In the genomic region with DNA sequence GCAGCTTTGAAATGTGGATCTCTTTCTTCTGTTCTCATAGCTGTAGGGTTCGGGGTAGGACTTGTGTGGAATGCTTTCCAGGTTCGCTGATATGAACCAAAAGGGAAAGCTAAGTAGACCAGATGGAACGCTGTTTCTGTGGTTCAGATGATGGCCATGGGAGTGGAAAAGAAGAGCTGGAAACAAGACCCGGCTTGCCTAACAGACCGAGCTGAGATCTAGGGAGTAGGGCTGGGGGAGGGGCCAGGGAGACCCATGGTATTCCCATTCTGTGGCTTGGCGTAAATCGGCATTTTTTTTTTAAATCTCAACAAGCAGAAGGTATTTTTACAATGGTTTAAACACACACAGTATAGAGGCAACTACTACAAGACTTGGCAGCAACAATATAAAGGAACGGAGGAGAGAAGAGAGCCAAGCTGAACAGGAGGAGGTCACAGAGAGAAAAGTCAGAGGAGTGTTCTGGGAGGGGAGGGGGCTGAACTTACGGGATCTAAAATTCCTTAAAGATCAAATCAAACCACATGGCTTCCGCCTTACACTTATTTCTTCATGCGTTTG, we compare ENCODE assay signal across 8 mouse cellular contexts. TPM values are rescaled to one million over a fixed set of nuclear protein-coding genes. Genes with fewer than 3 reads are reported as not detected.
DNase-seq lines count a peak whose midpoint lies in the region; ATAC-seq and TF ChIP-seq lines count a peak whose summit lies in the region.

A gene (minus strand): TSS at position 132 of the 561 bp plus-strand sequence.

- TF ChIP-seq RAD21 in MEL (IDR thresholded peaks at IDR 0.05; ENCODE audit: low read depth, low read length): no peak

- DNase-seq in kidney, adult 2 months: no peak
- DNase-seq in kidney, adult 11 months: no peak
- no peak for DNase-seq in MEL (ENCODE audit: low read depth, low spot score)
- DNase-seq in liver, postnatal 0 days: no peak
- no peak for DNase-seq in natural killer cell, adult 2 months (ENCODE audit: low spot score in 2 of 2)
- DNase-seq in cerebellum, adult 11 months: no peak

- no peaks in the 10 kb centered on the region for H3K4me1 ChIP-seq in kidney, adult 2 months (ENCODE audit: control insufficient read depth, insufficient read depth, low read length)
- peaks cover 13 to 29% of the 10 kb centered on the region in 2 experiments for H3K4me1 ChIP-seq in MEL (ENCODE audit: control insufficient read depth in 1 of 2, insufficient read depth in 2 of 2, low read length in 2 of 2)
- no peaks in the 10 kb centered on the region for H3K4me1 ChIP-seq in forebrain, embryonic 13.5 days
- H3K4me1 ChIP-seq in hindbrain, embryonic 13.5 days (replicated peaks): 0 out of 2 replicates have a peak, but pooled peaks cover 4% of the 10 kb centered on the region
- peaks cover 13% of the 10 kb centered on the region for H3K4me1 ChIP-seq in liver, postnatal 0 days (ENCODE audit: insufficient read depth)

- no peak within 1 kb of the TSS for H3K9ac ChIP-seq in MEL (ENCODE audit: control insufficient read depth, low read depth, low read length, poor library complexity, severe bottlenecking)
- no peak within 1 kb of the TSS for H3K9ac ChIP-seq in forebrain, embryonic 13.5 days
- H3K9ac ChIP-seq in hindbrain, embryonic 13.5 days: no peak within 1 kb of the TSS
- H3K9ac ChIP-seq in liver, postnatal 0 days (replicated peaks): no peak within 1 kb of the TSS

- TF ChIP-seq POLR2A in kidney, adult 2 months (IDR thresholded peaks at IDR 0.05; ENCODE audit: low read depth, low read length): no peak
- TF ChIP-seq POLR2A in MEL (IDR thresholded peaks at IDR 0.05; ENCODE audit: control insufficient read depth in 1 of 2, insufficient read depth in 1 of 2, low read depth in 1 of 2, low read length in 2 of 2, poor library complexity in 1 of 2): no peak

- no peak for TF ChIP-seq CTCF in kidney, adult 2 months (conservative IDR thresholded peaks at IDR 0.05; ENCODE audit: insufficient read depth, insufficient read length, low read depth, low read length)
- TF ChIP-seq CTCF in MEL (IDR thresholded peaks at IDR 0.05 in 2 of 3, conservative IDR thresholded peaks at IDR 0.05 in 1 of 3; ENCODE audit: control insufficient read depth in 1 of 3, insufficient read depth in 1 of 3, low read depth in 2 of 3, low read length in 3 of 3, poor library complexity in 1 of 3, severe bottlenecking in 1 of 3): no peak
- TF ChIP-seq CTCF in liver, postnatal 0 days (IDR thresholded peaks at IDR 0.05; ENCODE audit: low read depth): no peak

- H3K36me3 ChIP-seq in kidney, adult 2 months (ENCODE audit: control insufficient read depth, insufficient read depth, low read length): no peaks in the 10 kb centered on the region
- peaks cover 0 to 21% of the 10 kb centered on the region in 2 experiments; a peak in 2 of 4 replicates for H3K36me3 ChIP-seq in MEL (ENCODE audit: control insufficient read depth in 1 of 2, insufficient read depth in 2 of 2, low read length in 2 of 2)
- no peaks in the 10 kb centered on the region for H3K36me3 ChIP-seq in forebrain, embryonic 13.5 days (ENCODE audit: poor library complexity, severe bottlenecking)
- H3K36me3 ChIP-seq in hindbrain, embryonic 13.5 days: no peaks in the 10 kb centered on the region
- no peaks in the 10 kb centered on the region for H3K36me3 ChIP-seq in liver, postnatal 0 days (replicated peaks; ENCODE audit: insufficient read depth, low read length)

- no peaks in the 10 kb centered on the region; the same call in 1 of the 2 replicates for H3K79me2 ChIP-seq in MEL (ENCODE audit: control insufficient read depth, insufficient read depth, low read length, poor library complexity)

- H3K27ac ChIP-seq in kidney, adult 2 months (ENCODE audit: insufficient read depth, low read depth, low read length): no peak within 1 kb of the TSS
- peak within 1 kb of the TSS; percentile 33; the same call in 1 of the 2 replicates for H3K27ac ChIP-seq in MEL (ENCODE audit: control insufficient read depth, low read depth, low read length)
- no peak within 1 kb of the TSS for H3K27ac ChIP-seq in forebrain, embryonic 13.5 days
- no peak within 1 kb of the TSS for H3K27ac ChIP-seq in hindbrain, embryonic 13.5 days
- H3K27ac ChIP-seq in liver, postnatal 0 days (ENCODE audit: low read depth): no peak within 1 kb of the TSS

- H3K4me3 ChIP-seq in kidney, adult 2 months (ENCODE audit: insufficient read depth, low read depth, low read length): no peak within 1 kb of the TSS
- no peak within 1 kb of the TSS for H3K4me3 ChIP-seq in MEL (ENCODE audit: control insufficient read depth in 1 of 2, insufficient read depth in 1 of 2, low read depth in 2 of 2, low read length in 2 of 2)
- no peak within 1 kb of the TSS for H3K4me3 ChIP-seq in forebrain, embryonic 13.5 days
- no peak within 1 kb of the TSS for H3K4me3 ChIP-seq in hindbrain, embryonic 13.5 days
- no peak within 1 kb of the TSS for H3K4me3 ChIP-seq in liver, postnatal 0 days (ENCODE audit: low read depth, low read length)

- H3K9me3 ChIP-seq in MEL (replicated peaks; ENCODE audit: insufficient read depth, low read length): no peaks in the 10 kb centered on the region
- H3K9me3 ChIP-seq in forebrain, embryonic 13.5 days (replicated peaks): no peaks in the 10 kb centered on the region
- H3K9me3 ChIP-seq in hindbrain, embryonic 13.5 days: no peaks in the 10 kb centered on the region
- H3K9me3 ChIP-seq in liver, postnatal 0 days (ENCODE audit: low read length): no peaks in the 10 kb centered on the region

- H3K27me3 ChIP-seq in kidney, adult 2 months (replicated peaks; ENCODE audit: control insufficient read depth, insufficient read depth, low read length): no peaks in the 10 kb centered on the region
- H3K27me3 ChIP-seq in MEL (ENCODE audit: control insufficient read depth in 1 of 2, insufficient read depth in 2 of 2, low read length in 2 of 2): no peaks in the 10 kb centered on the region
- no peaks in the 10 kb centered on the region for H3K27me3 ChIP-seq in forebrain, embryonic 13.5 days
- no peaks in the 10 kb centered on the region for H3K27me3 ChIP-seq in hindbrain, embryonic 13.5 days
- no peaks in the 10 kb centered on the region for H3K27me3 ChIP-seq in liver, postnatal 0 days (ENCODE audit: insufficient read depth, low read length)

- H3K4me2 ChIP-seq in forebrain, embryonic 13.5 days: no peak within 1 kb of the TSS
- H3K4me2 ChIP-seq in hindbrain, embryonic 13.5 days: no peak within 1 kb of the TSS
- H3K4me2 ChIP-seq in liver, postnatal 0 days (ENCODE audit: low read depth, low read length): no peak within 1 kb of the TSS

- WGBS in kidney, adult 2 months: 52% methylated on average over 11 of the region's 11 CpGs
- 78% methylated on average over 11 of the region's 11 CpGs for WGBS in forebrain, embryonic 13.5 days
- 75% methylated on average over 11 of the region's 11 CpGs for WGBS in hindbrain, embryonic 13.5 days
- 87% methylated on average over 11 of the region's 11 CpGs for WGBS in liver, postnatal 0 days (ENCODE audit: insufficient replicate concordance)

- no peak for ATAC-seq in forebrain, embryonic 13.5 days
- ATAC-seq in hindbrain, embryonic 13.5 days (ENCODE audit: low FRiP score): no peak
- ATAC-seq in liver, postnatal 0 days: no peak

- no peak for TF ChIP-seq EP300 in MEL (IDR thresholded peaks at IDR 0.05; ENCODE audit: low read depth in 1 of 2, low read length in 2 of 2)
- no peak for TF ChIP-seq EP300 in liver, postnatal 0 days (IDR thresholded peaks at IDR 0.05; ENCODE audit: low read depth)

TF ChIP-seq in MEL, 35 proteins besides CTCF, POLR2A, EP300 and RAD21:
- TF ChIP-seq MAX (IDR thresholded peaks at IDR 0.05; ENCODE audit: low read length): no peak
- TF ChIP-seq USF1 (IDR thresholded peaks at IDR 0.05; ENCODE audit: low read depth, low read length): no peak
- TF ChIP-seq MEF2A (IDR thresholded peaks at IDR 0.05; ENCODE audit: extremely low read depth, insufficient replicate concordance, low read depth, low read length, poor library complexity, severe bottlenecking): no peak
- TF ChIP-seq TAL1 (IDR thresholded peaks at IDR 0.05; ENCODE audit: low read length): no peak
- no peak for TF ChIP-seq POLR2AphosphoS5 (IDR thresholded peaks at IDR 0.05; ENCODE audit: borderline replicate concordance, low read depth, low read length)
- no peak for TF ChIP-seq ETS1 (IDR thresholded peaks at IDR 0.05; ENCODE audit: low read depth, low read length)
- no peak for TF ChIP-seq HCFC1 (IDR thresholded peaks at IDR 0.05; ENCODE audit: low read depth, low read length)
- no peak for TF ChIP-seq USF2 (IDR thresholded peaks at IDR 0.05; ENCODE audit: borderline replicate concordance in 1 of 2, insufficient read depth in 1 of 2, low read depth in 1 of 2, low read length in 2 of 2)
- TF ChIP-seq BHLHE40 (IDR thresholded peaks at IDR 0.05; ENCODE audit: borderline replicate concordance, low read depth, low read length): no peak
- TF ChIP-seq SMC3 (IDR thresholded peaks at IDR 0.05; ENCODE audit: low read depth, low read length): no peak
- TF ChIP-seq TBP (IDR thresholded peaks at IDR 0.05; ENCODE audit: low read depth, low read length): no peak
- TF ChIP-seq MAFK (IDR thresholded peaks at IDR 0.05; ENCODE audit: borderline replicate concordance, low read depth, low read length): no peak
- no peak for TF ChIP-seq KAT2A (conservative IDR thresholded peaks at IDR 0.05; ENCODE audit: low read depth, low read length)
- TF ChIP-seq GABPA (IDR thresholded peaks at IDR 0.05; ENCODE audit: low read depth, low read length): no peak
- no peak for TF ChIP-seq CHD1 (IDR thresholded peaks at IDR 0.05; ENCODE audit: low read depth, low read length)
- TF ChIP-seq RCOR1 (IDR thresholded peaks at IDR 0.05; ENCODE audit: low read depth, low read length): no peak

RNA-seq across cellular contexts. Expression of the gene that starts here (rescaled TPM):
- polyA plus RNA-seq in kidney, adult 2 months (2012; rRNA removed): 38.1 and 42.0 TPM in 2 replicates
- total RNA-seq in MEL (2012; rRNA removed): 20.6 and 29.4 TPM in 2 replicates
- 10 to 100 TPM; 58.8 to 87.9 TPM for polyA plus RNA-seq in MEL (2012; ENCODE audit: insufficient read depth in 1 of 2, insufficient read length in 2 of 2, low read depth in 1 of 2, low replicate concordance in 2 of 2, missing spikeins in 1 of 2)
- polyA plus RNA-seq in forebrain, embryonic 13.5 days (2015; fragmentation: Nextera tagmentation; extraction: Ambion mirVana): 19.7 and 20.6 TPM in 2 replicates
- polyA plus RNA-seq in hindbrain, embryonic 13.5 days (2015; fragmentation: Nextera tagmentation; extraction: Ambion mirVana): 21.1 and 23.6 TPM in 2 replicates
- polyA plus RNA-seq in liver, postnatal 0 days (2015; fragmentation: Nextera tagmentation; extraction: Ambion mirVana): 10.8 and 13.6 TPM in 2 replicates
